Mouse (Mus musculus) liver, postnatal 0 days (tissue): ENCODE results near the gene Camk2g.

Experiments
- CTCF ChIP-seq: sonication (generic); IDR thresholded peaks from 2 replicates; pipeline ENCODE4 v1.5.1; 2016; ENCODE audit warnings: antibody characterized with exemption, low read depth
- EP300 ChIP-seq: IDR thresholded peaks from 2 replicates; pipeline ENCODE4 v1.6.1; 2016; ENCODE audit warnings: antibody characterized with exemption, low read depth, mild to moderate bottlenecking

- no peak for TF ChIP-seq CTCF
- TF ChIP-seq EP300, result no peak
Observed at GRCm38 (mm10) chr14:20707201-20708190, 86.4 kb downstream of the Camk2g start, which contains the start of gene Zswim8.
